Mouse (Mus musculus) adipocyte (in vitro differentiated cells): ENCODE measurements around the gene Gm15737.

Experiments used
- DNase-seq: peaks from one replicate; pipeline ENCODE4 v3.0.0-alpha.2; 2016; ENCODE audit warnings: low spot score

Gm15737 gene

DNA sequence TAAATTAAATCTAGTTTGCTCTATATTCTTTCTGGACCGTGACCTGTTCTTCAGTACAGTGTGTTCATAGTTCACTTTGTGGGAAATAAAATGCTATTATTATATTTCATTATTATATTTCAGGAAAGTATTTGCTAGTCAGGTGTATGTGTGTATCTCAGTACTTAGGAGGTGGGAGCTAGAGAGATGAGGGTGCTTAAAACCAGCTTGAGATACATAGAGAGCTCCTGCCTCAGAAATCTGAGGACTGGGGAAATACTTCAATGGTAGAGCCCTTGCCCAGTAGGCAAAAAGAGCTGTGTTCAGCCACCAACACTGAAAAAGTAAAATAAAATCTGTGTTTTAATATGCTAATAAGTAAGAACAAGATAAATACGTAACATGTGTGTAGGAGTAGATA, 6.2 kb downstream of the Gm15737 start:
- no peak for DNase-seq

DNA sequence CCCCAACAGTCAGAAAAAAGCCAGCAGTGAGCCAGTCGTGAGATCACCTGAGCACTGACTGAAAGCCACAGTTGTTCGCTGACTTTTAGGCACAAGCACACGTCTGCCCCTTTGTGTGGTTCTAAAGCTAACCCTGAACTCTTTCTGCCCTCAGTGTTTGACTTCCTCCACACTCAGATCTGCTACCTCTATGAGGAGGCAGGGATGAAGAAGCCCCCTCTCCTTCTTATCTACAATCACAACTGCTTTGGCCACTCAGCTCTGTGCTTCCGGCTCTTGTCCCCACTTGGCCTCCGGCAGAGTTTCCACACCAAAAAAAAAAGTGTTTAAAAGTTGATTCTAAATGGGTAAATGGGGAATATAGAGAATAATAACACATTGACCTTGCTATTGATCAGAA, 7.0 kb downstream of the Gm15737 start:
- no peak for DNase-seq

DNA sequence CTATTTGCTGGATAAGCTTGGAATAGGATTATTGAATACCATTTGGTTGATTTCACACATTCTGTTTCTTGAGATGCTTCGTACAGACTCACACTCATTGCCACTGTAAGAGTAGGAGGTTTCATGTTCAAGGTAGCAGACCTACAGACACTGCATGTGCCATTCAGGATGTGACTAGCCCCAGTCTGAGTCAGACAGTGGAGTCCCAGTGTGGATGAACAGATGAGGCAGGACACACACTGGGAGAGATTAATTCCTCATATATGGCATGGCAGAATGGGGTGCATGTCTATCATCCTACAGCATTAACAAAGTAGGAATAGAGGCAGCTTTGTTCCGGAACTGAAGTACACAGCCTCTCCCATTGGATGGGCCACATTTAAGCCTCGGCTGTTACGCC, 8.1 kb downstream of the Gm15737 start:
- no peak for DNase-seq

DNA sequence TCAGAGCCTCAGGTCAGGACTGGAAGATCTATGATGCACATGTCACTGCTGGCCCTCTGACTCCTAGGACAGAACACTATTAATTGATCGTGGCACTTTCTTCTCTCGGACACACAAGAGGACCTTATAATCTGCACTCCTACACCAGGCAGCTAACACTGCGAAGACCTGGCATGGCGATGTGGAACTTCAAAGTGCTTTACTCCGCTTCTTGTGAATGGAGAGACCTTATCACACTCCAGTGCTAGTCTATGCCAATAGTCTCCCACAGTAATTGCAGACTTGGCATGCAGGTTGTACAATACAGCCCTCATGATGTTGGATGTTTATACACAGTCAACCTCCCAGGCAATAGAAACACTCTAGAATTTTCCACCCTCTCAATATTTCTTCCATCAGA, 9.6 kb downstream of the Gm15737 start:
- no peak for DNase-seq

DNA sequence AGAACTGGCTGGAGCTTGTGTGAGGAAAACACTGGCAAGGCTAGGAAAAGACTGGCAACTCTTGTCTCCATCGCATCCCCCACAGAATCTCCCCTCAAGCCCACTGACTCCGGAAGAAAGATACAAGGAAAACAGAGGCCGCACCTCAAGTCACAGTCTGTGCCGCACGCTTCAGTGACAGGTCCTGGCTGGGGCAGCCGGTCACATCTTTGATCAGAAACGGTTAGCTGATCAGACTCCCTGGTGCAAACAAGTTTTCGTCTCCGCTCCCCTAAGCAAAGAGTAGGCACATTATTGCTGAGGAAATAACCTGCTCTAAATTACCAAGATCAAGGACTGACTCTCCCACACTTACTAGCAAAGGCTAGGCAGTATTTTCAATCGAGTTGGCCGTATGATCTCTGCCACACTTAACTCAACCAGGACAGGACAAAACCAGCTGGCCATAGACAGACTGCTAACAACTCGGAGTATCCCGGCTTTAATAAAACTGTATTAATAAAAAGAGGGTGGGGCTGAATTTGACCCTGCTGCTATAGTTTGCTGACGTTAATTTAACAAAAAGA, 10.6 kb downstream of the Gm15737 start:
- no peak for DNase-seq

DNA sequence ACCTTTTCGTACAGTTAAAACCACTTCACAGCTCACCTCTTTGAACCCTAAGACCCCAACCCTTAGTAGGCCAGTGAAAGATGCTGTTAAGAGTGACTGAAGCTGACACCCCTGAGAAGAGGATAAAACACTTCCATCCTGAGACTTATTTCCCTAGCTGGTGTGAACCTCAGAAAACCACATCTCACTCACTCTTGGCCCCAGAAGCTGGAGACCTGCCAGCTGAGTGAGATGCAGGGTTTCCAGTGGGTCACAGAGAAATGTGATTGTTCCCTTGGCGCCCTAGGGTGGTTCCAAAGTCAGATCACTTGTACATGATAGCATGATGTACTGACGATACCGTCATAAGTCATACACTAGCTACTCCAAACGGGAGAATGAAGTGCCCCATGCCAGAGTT, 13.3 kb downstream of the Gm15737 start:
- DNase-seq = peak; percentile 18

DNA sequence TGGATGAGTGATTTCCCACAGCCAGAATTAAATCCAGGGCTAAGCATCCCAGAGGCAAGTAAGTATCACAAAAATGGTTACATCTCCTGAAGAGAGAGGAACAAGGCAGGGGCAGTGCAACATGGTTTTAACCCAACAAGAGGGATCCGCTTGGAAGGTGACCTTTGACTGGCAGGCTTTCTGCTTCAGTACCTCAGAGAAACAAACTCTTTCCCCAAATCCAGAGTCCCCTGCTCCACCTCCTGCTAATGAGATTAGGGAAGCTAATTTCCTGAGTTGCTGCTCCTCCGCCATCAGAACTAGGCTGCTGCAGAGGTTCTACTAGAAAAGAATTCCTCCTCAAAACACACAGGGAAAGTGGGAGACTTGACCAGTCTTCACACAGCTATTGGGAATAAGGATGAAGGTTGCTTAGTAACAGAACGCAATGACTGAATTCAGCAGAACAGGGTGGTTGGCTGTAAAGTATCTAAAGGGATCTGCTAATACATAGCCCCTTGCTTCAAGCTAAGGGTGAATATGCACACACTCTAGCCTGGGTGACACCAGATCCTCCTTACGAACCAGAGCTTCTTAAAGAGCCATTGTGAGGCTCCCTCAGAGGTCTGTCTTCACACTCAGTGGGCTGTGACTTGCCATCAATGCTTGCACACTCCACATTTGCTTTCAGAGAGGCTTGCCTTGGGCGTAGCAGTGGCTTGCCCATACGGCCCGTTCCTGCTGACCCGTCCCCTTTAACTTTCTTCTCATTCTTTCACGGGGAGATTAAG, 14.2 kb downstream of the Gm15737 start:
- no peak for DNase-seq

DNA sequence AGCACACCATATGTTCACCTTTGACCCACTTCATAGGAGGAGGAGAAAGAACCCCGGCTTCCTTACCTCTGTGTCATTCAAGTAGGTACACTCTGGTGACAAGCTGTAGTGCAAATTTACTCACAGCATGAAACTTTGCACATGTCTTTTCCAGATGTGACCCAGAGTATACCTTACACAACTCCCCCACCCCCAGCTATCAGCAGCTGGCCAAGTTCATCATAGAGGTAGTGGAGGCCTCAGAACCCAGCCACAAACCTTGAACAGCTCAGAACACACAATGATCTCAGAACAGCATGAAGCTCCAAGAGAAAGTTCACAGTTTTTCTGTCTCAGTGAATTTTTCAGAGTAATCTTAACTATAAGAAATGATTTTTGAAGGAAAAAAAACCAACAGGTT, 22.4 kb downstream of the Gm15737 start:
- DNase-seq = no peak

DNA sequence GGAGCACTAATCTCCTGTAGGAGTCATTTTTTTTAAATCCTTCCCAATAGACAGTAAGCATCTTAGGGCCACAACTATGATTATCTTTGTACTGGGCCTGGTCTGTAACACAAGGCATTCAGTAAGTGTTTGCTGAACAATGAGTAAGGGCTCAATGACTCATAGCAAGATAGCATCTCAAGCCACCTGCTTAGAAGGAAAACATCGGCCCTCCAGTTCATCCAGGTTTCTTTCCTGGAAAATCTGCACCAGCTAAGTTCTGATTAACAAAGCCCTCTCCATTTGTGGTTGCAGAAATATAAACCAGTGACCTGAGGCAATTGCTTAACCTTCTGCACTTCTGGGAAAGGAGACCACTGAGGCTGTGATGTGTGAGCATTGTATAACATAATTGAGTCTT, 34.9 kb downstream of the Gm15737 start:
- DNase-seq = no peak

DNA sequence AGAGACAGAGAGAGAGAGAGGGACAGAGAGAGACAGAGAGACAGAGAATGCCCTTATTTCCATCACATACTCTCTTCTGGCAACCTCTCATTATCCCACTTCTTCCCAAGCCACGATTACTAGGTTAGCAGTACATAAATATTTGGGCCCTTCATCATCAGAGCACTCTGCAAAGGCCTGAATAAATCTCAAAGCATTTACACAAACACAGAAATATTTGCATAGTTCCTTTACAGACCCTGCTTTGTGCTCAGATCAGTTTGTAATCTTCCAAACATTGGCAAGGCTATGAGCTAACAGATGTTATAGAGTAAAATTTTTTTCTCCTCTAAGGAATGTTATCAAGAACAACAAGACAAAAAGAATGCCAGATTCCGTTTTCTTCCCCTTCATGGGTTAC, 35.3 kb downstream of the Gm15737 start:
- no peak for DNase-seq

DNA sequence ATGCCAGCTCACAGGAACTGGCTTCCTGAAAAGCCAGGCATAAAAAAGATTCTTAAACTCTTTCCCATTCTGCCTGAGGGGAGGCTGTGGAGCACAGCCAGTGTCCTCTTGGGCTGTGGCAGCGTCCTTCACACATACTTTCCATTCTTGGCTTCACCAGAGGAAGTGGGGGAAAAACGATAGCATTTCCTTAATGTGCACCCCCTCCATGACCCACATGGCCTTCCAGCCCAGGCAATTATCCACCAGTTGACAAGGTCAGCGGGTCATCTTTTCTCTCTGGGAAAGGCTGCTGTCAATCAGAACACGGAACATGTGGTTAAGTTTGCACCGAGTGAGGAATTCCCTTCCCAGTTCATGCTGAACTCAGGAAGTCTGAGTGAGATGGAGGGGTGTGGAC, 36.8 kb downstream of the Gm15737 start:
- DNase-seq = no peak

DNA sequence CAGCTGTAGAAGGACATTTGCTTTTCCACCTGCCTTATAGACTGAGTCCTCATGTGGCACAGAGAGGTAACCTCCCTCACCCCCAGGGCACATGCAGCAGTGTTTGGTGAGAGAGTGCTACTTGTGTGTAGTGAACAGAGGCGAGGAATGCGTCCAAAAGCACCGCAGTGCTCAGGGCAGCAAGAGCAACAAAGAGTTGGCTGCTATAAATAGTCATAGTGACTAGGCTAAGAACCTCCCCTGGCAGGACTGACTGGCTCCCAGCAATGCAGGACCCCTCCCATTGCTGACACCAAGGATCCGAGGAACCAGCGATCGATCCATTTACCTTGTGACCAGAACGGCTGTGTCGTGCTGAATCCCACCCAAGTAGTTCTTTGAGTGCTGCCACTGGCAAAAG, 40.2 kb downstream of the Gm15737 start:
- no peak for DNase-seq

DNA sequence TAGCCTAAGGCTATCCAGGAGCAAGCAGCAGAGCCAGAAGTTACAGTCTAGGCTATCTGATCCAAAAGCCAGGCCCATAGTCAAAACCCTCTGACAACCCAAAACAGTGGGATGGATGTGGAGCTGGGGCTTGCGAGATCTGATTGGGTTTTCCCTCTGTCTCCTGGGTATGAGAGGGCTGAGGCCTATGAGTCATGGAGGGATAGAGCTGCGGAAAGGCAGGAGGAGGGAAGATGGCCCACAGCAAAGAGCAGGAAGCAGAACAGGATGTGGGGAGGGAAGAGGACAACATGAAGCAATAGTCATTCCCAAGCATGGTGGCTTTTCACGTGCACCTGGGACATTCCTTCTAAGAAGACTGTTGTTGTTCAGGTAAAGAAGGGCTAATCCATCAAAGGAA, 41.5 kb downstream of the Gm15737 start:
- no peak for DNase-seq

DNA sequence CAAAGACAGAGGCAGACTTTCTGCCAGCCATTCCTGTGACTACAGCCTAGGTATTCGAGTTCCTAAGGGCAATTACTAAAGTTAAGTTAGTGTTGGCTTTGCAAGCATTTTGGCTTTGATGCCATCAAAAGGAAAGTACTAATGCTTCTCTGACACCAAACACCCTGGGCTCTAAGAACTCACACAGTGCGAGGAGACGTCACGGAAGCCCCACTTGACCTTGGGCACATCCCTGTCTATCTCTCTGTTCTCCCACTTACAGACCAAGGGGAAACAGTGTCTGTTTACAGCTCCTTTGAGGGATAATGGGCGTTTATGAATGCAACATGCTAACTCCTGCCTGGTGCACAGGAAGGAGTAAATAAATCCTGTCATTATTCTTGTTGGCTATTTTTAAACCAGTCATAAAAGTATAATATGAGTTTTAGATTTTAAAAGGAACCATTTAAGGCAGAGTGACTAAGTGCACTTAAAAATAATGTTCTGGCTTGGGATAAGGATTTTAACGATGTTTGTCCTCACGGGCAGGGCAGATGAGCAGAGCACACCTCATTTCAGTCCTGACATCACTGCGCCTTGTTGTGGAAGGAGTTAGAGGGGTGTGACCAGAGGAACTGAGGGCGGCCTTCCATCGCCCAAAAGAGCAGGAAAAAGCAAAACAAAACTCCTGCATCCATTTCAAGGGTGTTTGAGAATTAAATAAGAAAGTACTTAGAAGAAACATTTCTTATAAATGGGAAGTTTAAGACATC, 52.0 kb downstream of the Gm15737 start:
- no peak for DNase-seq

DNA sequence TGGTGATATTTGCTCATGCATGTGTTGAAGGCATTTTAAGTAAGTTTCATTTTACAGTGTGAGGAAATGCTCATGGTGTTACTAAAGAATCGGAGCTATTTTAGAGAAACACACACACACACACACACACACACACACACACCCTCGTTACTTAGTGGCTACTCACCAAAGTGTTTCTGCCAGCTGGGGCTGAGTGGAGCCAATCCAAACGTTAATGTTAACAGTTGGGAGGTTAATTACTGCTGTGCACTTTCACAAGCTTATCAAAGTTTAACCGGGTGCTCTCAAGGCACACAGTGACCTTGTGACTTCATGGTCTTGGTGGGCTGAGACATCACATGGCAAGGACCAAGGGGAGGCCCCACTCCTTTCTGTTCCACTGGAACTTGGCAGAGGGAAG, 52.7 kb downstream of the Gm15737 start:
- DNase-seq = peak; percentile 60

DNA sequence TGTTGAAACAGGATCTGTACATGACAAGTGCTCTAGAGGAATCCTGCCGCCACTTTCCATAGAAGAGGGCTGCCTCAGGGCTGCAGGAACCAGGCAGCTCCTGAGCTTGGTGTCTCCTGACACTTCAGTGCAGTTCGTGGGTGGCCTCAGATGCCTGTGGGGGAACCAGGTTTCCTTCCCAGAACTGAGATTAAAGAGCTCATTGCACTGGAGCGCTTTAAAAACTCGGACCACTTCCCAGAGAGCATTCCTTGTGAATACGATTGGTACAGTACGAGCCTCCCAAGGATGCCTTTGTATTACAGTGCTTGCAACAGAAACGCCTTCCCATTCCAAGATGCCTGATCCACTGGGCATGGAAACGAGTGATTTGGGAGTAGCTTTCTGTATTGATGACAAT, 55.4 kb downstream of the Gm15737 start:
- DNase-seq = no peak

DNA sequence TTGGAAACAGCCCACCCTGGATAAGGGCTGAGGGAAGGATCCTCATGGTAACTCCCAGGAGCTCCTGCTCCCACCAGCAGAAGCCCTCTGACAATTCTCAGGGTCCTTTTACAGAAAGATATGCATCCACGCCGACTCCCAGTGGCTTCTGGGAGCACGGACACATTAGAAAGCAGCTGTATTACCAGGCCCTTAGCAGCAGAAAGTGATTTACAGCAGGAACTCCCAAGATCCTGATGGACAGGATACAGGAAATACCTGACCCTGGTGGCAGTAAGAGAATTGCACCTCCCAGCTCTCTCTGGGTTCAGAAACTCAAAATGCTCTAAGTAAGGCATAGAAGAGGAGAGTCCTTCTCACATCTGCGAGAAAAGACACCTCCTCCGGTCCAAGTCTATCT, 59.1 kb downstream of the Gm15737 start:
- no peak for DNase-seq
